Mouse (Mus musculus) lung, postnatal 10 days (tissue): ENCODE data around the gene Gal3st2c.
"Not testable (repeated sequence)": the region's sequence is repeated elsewhere in the genome, so short reads cannot be mapped to it uniquely, and the experiment has no call there.

Experiments used
- DNase-seq: peaks from one replicate; pipeline ENCODE4 v3.0.0; 2021

Gene Gal3st2c

GRCm38 (mm10) chr1:93990209-93990608 is at the start of gene Gal3st2c:
Gene Gal3st2c, plus strand, starts transcription at chr1:93990509.
- not testable (repeated sequence) for DNase-seq

GRCm38 (mm10) chr1:93949087-93949486 is 41.2 kb upstream of the Gal3st2c start:
- not testable (repeated sequence) for DNase-seq

GRCm38 (mm10) chr1:93966489-93966888 is 23.8 kb upstream of the Gal3st2c start:
- DNase-seq: not testable (repeated sequence)

- DNase-seq: not testable (repeated sequence)
These were observed 19.9 kb upstream of the Gal3st2c start for GRCm38 (mm10) chr1:93970380-93970779.

- DNase-seq: not testable (repeated sequence)
These were observed 19.5 kb upstream of the Gal3st2c start for GRCm38 (mm10) chr1:93970797-93971196.

- not testable (repeated sequence) for DNase-seq
These were observed 14.5 kb upstream of the Gal3st2c start for GRCm38 (mm10) chr1:93975764-93976163.

- not testable (repeated sequence) for DNase-seq
These were observed 12.0 kb upstream of the Gal3st2c start for GRCm38 (mm10) chr1:93978287-93978686.

GRCm38 (mm10) chr1:93980932-93981331 is 9.4 kb upstream of the Gal3st2c start:
- not testable (repeated sequence) for DNase-seq

- no peak for DNase-seq
These were observed 4.1 kb upstream of the Gal3st2c start for GRCm38 (mm10) chr1:93986167-93986566.

- DNase-seq: no peak
These were observed 1.5 kb upstream of the Gal3st2c start for GRCm38 (mm10) chr1:93988786-93989185.

- not testable (repeated sequence) for DNase-seq
These were observed 759 bp downstream of the Gal3st2c start for GRCm38 (mm10) chr1:93991068-93991467.

GRCm38 (mm10) chr1:93991491-93991890 is 1.2 kb downstream of the Gal3st2c start:
- DNase-seq: not testable (repeated sequence)

- no peak for DNase-seq
These were observed 10.7 kb downstream of the Gal3st2c start for GRCm38 (mm10) chr1:94001023-94001422.

- not testable (repeated sequence) for DNase-seq
These were observed 15.7 kb downstream of the Gal3st2c start for GRCm38 (mm10) chr1:94005954-94006506.

GRCm38 (mm10) chr1:94008826-94009225 is 18.5 kb downstream of the Gal3st2c start:
- not testable (repeated sequence) for DNase-seq

GRCm38 (mm10) chr1:94011643-94012042 is 21.3 kb downstream of the Gal3st2c start:
- DNase-seq: no peak

GRCm38 (mm10) chr1:94020151-94020550 is 29.8 kb downstream of the Gal3st2c start, which contains the start of gene Neu4:
Gene Neu4, plus strand, starts transcription at chr1:94020451.
- no peak for DNase-seq

- no peak for DNase-seq
These were observed 37.3 kb downstream of the Gal3st2c start for GRCm38 (mm10) chr1:94027506-94028108.

GRCm38 (mm10) chr1:94028741-94029140 is 38.4 kb downstream of the Gal3st2c start:
- no peak for DNase-seq

- no peak for DNase-seq
These were observed 42.8 kb downstream of the Gal3st2c start for GRCm38 (mm10) chr1:94033075-94033602.

GRCm38 (mm10) chr1:94034984-94035743 is 44.9 kb downstream of the Gal3st2c start:
- peak; percentile 92 for DNase-seq

- no peak for DNase-seq
These were observed 50.1 kb downstream of the Gal3st2c start for GRCm38 (mm10) chr1:94040391-94040790.

GRCm38 (mm10) chr1:94045559-94045958 is 55.2 kb downstream of the Gal3st2c start:
- no peak for DNase-seq

- DNase-seq: no peak
These were observed 56.2 kb downstream of the Gal3st2c start for GRCm38 (mm10) chr1:94046544-94046943.
